Mouse (Mus musculus): Measurements from ENCODE around the gene Cul4a.

GRCm38 (mm10) chr8:13188052-13188555, 82.7 kb downstream of the Cul4a start:
- TF ChIP-seq EP300 (IDR thresholded peaks at IDR 0.05; ENCODE audit: low read depth) (no peak), CTCF (IDR thresholded peaks at IDR 0.05; ENCODE audit: low read depth) (no peak)
